Mouse (Mus musculus) ovary, postnatal 14 days (tissue): ENCODE data around the gene Creg2.

Experiments
- DNase-seq: peaks from one replicate; pipeline ENCODE4 v3.0.0; 2022; ENCODE audit warnings: low spot score

The Creg2 gene

GRCm38 (mm10) chr1:39650435-39651240 is 636 bp downstream of the Creg2 start:
- peak; percentile 46 for DNase-seq

- DNase-seq: no peak
These were observed 1.4 kb downstream of the Creg2 start for GRCm38 (mm10) chr1:39649691-39650434.

- DNase-seq: no peak
These were observed 2.7 kb downstream of the Creg2 start for GRCm38 (mm10) chr1:39648584-39648983.

GRCm38 (mm10) chr1:39645905-39646759 is 5.1 kb downstream of the Creg2 start:
- no peak for DNase-seq

GRCm38 (mm10) chr1:39644333-39644732 is 6.9 kb downstream of the Creg2 start:
- DNase-seq: no peak

- DNase-seq: no peak
These were observed 9.6 kb downstream of the Creg2 start for GRCm38 (mm10) chr1:39641667-39642066.

- no peak for DNase-seq
These were observed 14.1 kb downstream of the Creg2 start for GRCm38 (mm10) chr1:39637139-39637538.

GRCm38 (mm10) chr1:39636660-39637059 is 14.6 kb downstream of the Creg2 start:
- no peak for DNase-seq

- no peak for DNase-seq
These were observed 15.1 kb downstream of the Creg2 start for GRCm38 (mm10) chr1:39636196-39636595.

- no peak for DNase-seq
These were observed 22.7 kb downstream of the Creg2 start for GRCm38 (mm10) chr1:39628606-39629005.

GRCm38 (mm10) chr1:39625491-39625890 is 25.8 kb downstream of the Creg2 start:
- DNase-seq: no peak

- no peak for DNase-seq
These were observed 27.5 kb downstream of the Creg2 start for GRCm38 (mm10) chr1:39623729-39624128.

- no peak for DNase-seq
These were observed 28.2 kb downstream of the Creg2 start for GRCm38 (mm10) chr1:39623106-39623505.

GRCm38 (mm10) chr1:39618524-39618923 is 32.8 kb downstream of the Creg2 start:
- no peak for DNase-seq

GRCm38 (mm10) chr1:39615526-39615925 is 35.7 kb downstream of the Creg2 start:
- DNase-seq: no peak

- peak; percentile 54 for DNase-seq
These were observed 36.6 kb downstream of the Creg2 start for GRCm38 (mm10) chr1:39614462-39615279.

- DNase-seq: no peak
These were observed 38.2 kb downstream of the Creg2 start for GRCm38 (mm10) chr1:39613061-39613460.

GRCm38 (mm10) chr1:39612491-39612890 is 38.8 kb downstream of the Creg2 start:
- no peak for DNase-seq

GRCm38 (mm10) chr1:39608534-39608933 is 42.7 kb downstream of the Creg2 start:
- DNase-seq: no peak

GRCm38 (mm10) chr1:39602477-39602876 is 48.8 kb downstream of the Creg2 start:
- no peak for DNase-seq

- DNase-seq: peak; percentile 41
These were observed 52.5 kb downstream of the Creg2 start for GRCm38 (mm10) chr1:39598726-39599125.
